Mouse (Mus musculus): ENCODE data around the gene Vmn1r120. TPM values are rescaled to one million over a fixed set of nuclear protein-coding genes. Genes with fewer than 3 reads are reported as not detected.
"Not testable (repeated sequence)": the region's sequence is repeated elsewhere in the genome, so short reads cannot be mapped to it uniquely, and the experiment has no call there.

Vmn1r120 gene
- polyA plus RNA-seq (2012; rRNA removed) (not detected in 2 replicates), polyA plus RNA-seq (2014; fragmentation: Nextera tagmentation; extraction: Ambion mirVana) (not detected in 2 replicates)

DNA sequence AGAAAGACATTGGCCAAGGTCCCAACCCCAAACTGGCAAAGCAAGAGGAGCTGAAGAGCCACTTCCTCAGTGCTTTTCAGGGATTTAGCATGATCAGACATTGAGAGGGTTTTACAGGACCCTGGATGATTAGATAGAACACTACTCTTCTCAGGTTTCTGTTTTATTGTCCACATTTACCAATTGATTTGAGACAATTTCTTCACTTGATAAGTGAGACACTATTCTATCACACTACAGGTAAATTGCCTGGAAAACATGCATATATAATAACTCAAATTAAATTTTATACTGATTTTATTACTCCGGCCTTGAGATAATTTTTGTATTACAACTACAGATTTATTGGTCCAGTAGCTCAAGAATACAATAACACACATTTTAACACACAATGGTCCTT, at the start of gene Vmn1r120:
TSS of gene Vmn1r120 (minus strand) at position 101 of the 400 bp plus-strand sequence.
- not testable (repeated sequence) for H3K27ac ChIP-seq; H3K9ac ChIP-seq (replicated peaks); H3K9me3 ChIP-seq (ENCODE audit: control insufficient read depth, low read length); H3K4me3 ChIP-seq (ENCODE audit: insufficient read depth in 1 of 2, low read depth in 2 of 2, low read length in 2 of 2); H3K36me3 ChIP-seq (replicated peaks; ENCODE audit: control insufficient read depth, insufficient read depth, low read depth); H3K4me2 ChIP-seq (ENCODE audit: low read depth); ATAC-seq (ENCODE audit: insufficient read depth); H3K4me1 ChIP-seq (replicated peaks; ENCODE audit: control insufficient read depth in 2 of 2, insufficient read depth in 2 of 2, low read length in 1 of 2); H3K27me3 ChIP-seq (ENCODE audit: control insufficient read depth, insufficient read depth, low read length); DNase-seq (ENCODE audit: low read depth in 3 of 3, low spot score in 3 of 3)
- 63% methylated on average over 1 of the region's 1 CpGs for whole genome bisulfite sequencing (ENCODE audit: insufficient replicate concordance)

DNA sequence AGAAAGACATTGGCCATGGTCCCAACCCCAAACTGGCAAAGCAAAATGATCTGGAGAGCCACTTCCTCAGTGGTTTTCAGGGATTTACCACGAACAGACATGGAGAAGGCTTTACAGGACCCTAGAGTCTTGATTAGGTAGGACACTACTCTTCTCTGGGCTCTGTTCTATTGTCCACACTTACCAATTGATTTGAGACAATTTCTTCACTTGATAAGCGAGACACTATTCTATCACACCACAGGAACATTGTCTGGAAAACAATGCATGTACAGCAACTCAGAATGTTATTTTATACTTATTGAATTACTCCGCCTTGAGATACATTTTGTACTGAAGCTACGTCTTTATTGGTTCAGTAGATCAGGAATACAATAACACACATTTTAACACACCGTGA, 44.8 kb upstream of the Vmn1r120 start, which contains the start of gene Vmn1r121:
TSS of gene Vmn1r121 (minus strand) at position 101 of the 400 bp plus-strand sequence.
- H3K4me1 ChIP-seq (replicated peaks; ENCODE audit: control insufficient read depth in 2 of 2, insufficient read depth in 2 of 2, low read length in 1 of 2); H3K27ac ChIP-seq; H3K4me3 ChIP-seq (ENCODE audit: insufficient read depth in 1 of 2, low read depth in 2 of 2, low read length in 2 of 2); H3K27me3 ChIP-seq (ENCODE audit: control insufficient read depth, insufficient read depth, low read length); H3K4me2 ChIP-seq (ENCODE audit: low read depth); ATAC-seq (ENCODE audit: insufficient read depth); H3K9ac ChIP-seq (replicated peaks); DNase-seq (ENCODE audit: low read depth in 3 of 3, low spot score in 3 of 3); H3K9me3 ChIP-seq (ENCODE audit: control insufficient read depth, low read length); H3K36me3 ChIP-seq (replicated peaks; ENCODE audit: control insufficient read depth, insufficient read depth, low read depth): not testable (repeated sequence)
- WGBS (ENCODE audit: insufficient replicate concordance): 54% methylated on average over 4 of the region's 5 CpGs

DNA sequence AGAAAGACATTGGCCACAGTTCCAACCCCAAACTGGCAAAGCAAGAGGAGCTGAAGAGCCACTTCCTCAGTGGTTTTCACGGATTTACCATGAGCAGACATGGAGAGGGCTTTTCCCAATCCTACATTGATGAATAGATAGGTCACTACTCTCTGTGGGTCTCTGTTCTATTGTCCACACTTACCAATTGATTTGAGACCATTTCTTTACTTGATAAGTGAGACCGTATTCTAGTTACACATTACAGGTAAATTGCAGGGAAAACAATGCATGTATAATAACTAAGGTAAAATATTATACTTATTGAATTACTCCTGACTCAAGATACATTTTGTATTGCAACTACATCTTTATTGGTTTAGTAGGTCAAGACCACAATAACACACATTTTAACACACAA, 41.2 kb downstream of the Vmn1r120 start, which contains the start of gene Vmn1r119:
TSS of gene Vmn1r119 (minus strand) at position 101 of the 400 bp plus-strand sequence.
- WGBS (ENCODE audit: insufficient replicate concordance): no CpG with 5 or more reads among the region's 2 CpGs

More for the DNA sequence above, 41.2 kb downstream of the Vmn1r120 start, which contains the start of gene Vmn1r119:
- not testable (repeated sequence) for H3K9ac ChIP-seq (replicated peaks); H3K27me3 ChIP-seq (ENCODE audit: control insufficient read depth, insufficient read depth, low read length); H3K4me1 ChIP-seq (replicated peaks; ENCODE audit: control insufficient read depth in 2 of 2, insufficient read depth in 2 of 2, low read length in 1 of 2); H3K36me3 ChIP-seq (replicated peaks; ENCODE audit: control insufficient read depth, insufficient read depth, low read depth); H3K9me3 ChIP-seq (ENCODE audit: control insufficient read depth, low read length); H3K27ac ChIP-seq; H3K4me3 ChIP-seq (ENCODE audit: insufficient read depth in 1 of 2, low read depth in 2 of 2, low read length in 2 of 2); ATAC-seq (ENCODE audit: insufficient read depth); H3K4me2 ChIP-seq (ENCODE audit: low read depth); DNase-seq (ENCODE audit: low read depth in 3 of 3, low spot score in 3 of 3)

Other genes starting within 250 kb of the Vmn1r120 start
- gene Vmn1r114, start 241.6 kb downstream of the Vmn1r120 start, polyA plus RNA-seq (2012; rRNA removed): not detected in 2 replicates
- not detected in 2 replicates for gene Vmn1r114, start 241.6 kb downstream of the Vmn1r120 start, polyA plus RNA-seq (2014; fragmentation: Nextera tagmentation; extraction: Ambion mirVana)
- gene Vmn1r115, start 208.8 kb downstream of the Vmn1r120 start, polyA plus RNA-seq (2012; rRNA removed): not detected in 2 replicates
- gene Vmn1r115, start 208.8 kb downstream of the Vmn1r120 start, polyA plus RNA-seq (2014; fragmentation: Nextera tagmentation; extraction: Ambion mirVana): not detected in 2 replicates
- gene Vmn1r116, start 181.5 kb downstream of the Vmn1r120 start, polyA plus RNA-seq (2012; rRNA removed): not detected in 2 replicates
- gene Vmn1r116, start 181.5 kb downstream of the Vmn1r120 start, polyA plus RNA-seq (2014; fragmentation: Nextera tagmentation; extraction: Ambion mirVana): not detected in 2 replicates
- not detected in 2 replicates for gene Vmn1r117, start 169.7 kb downstream of the Vmn1r120 start, polyA plus RNA-seq (2012; rRNA removed)
- gene Vmn1r117, start 169.7 kb downstream of the Vmn1r120 start, polyA plus RNA-seq (2014; fragmentation: Nextera tagmentation; extraction: Ambion mirVana): not detected in 2 replicates
- not detected in 2 replicates for gene Vmn1r118, start 141.4 kb downstream of the Vmn1r120 start, polyA plus RNA-seq (2012; rRNA removed)
- not detected in 2 replicates for gene Vmn1r118, start 141.4 kb downstream of the Vmn1r120 start, polyA plus RNA-seq (2014; fragmentation: Nextera tagmentation; extraction: Ambion mirVana)
- not detected in 2 replicates for gene Vmn1r119, start 41.3 kb downstream of the Vmn1r120 start, polyA plus RNA-seq (2012; rRNA removed)
- not detected in 2 replicates for gene Vmn1r119, start 41.3 kb downstream of the Vmn1r120 start, polyA plus RNA-seq (2014; fragmentation: Nextera tagmentation; extraction: Ambion mirVana)
- not detected in 2 replicates for gene Vmn1r121, start 44.7 kb upstream of the Vmn1r120 start, polyA plus RNA-seq (2012; rRNA removed)
- gene Vmn1r121, start 44.7 kb upstream of the Vmn1r120 start, polyA plus RNA-seq (2014; fragmentation: Nextera tagmentation; extraction: Ambion mirVana): not detected in 2 replicates
- gene Vmn1r122, start 80.3 kb upstream of the Vmn1r120 start, polyA plus RNA-seq (2012; rRNA removed): not detected in 2 replicates
- not detected in 2 replicates for gene Vmn1r122, start 80.3 kb upstream of the Vmn1r120 start, polyA plus RNA-seq (2014; fragmentation: Nextera tagmentation; extraction: Ambion mirVana)
- gene Vmn1r123, start 108.4 kb upstream of the Vmn1r120 start, polyA plus RNA-seq (2012; rRNA removed): not detected in 2 replicates
- not detected in 2 replicates for gene Vmn1r123, start 108.4 kb upstream of the Vmn1r120 start, polyA plus RNA-seq (2014; fragmentation: Nextera tagmentation; extraction: Ambion mirVana)
- gene Gm5157, start 136.6 kb upstream of the Vmn1r120 start, polyA plus RNA-seq (2012; rRNA removed): not detected in 2 replicates
- not detected in 2 replicates for gene Gm5157, start 136.6 kb upstream of the Vmn1r120 start, polyA plus RNA-seq (2014; fragmentation: Nextera tagmentation; extraction: Ambion mirVana)
- gene Vmn1r124, start 206.8 kb upstream of the Vmn1r120 start, polyA plus RNA-seq (2012; rRNA removed): not detected in 2 replicates
- not detected in 2 replicates for gene Vmn1r124, start 206.8 kb upstream of the Vmn1r120 start, polyA plus RNA-seq (2014; fragmentation: Nextera tagmentation; extraction: Ambion mirVana)
- gene Vmn1r125, start 218.4 kb upstream of the Vmn1r120 start, polyA plus RNA-seq (2012; rRNA removed): not detected in 2 replicates
- gene Vmn1r125, start 218.4 kb upstream of the Vmn1r120 start, polyA plus RNA-seq (2014; fragmentation: Nextera tagmentation; extraction: Ambion mirVana): not detected in 2 replicates
- not detected in 2 replicates for gene Vmn1r126, start 247.7 kb upstream of the Vmn1r120 start, polyA plus RNA-seq (2012; rRNA removed)
- not detected in 2 replicates for gene Vmn1r126, start 247.7 kb upstream of the Vmn1r120 start, polyA plus RNA-seq (2014; fragmentation: Nextera tagmentation; extraction: Ambion mirVana)

All from liver, embryonic 14.5 days (tissue).